Mouse (Mus musculus): ENCODE measurements at regions not wholly inside any gene's neighbourhood (a gene's known extent, or its start where the extent isn't known, plus 50 kb on each side); places are given as distances from the start of the nearest gene placed in this dataset.
"Not testable (repeated sequence)": the region's sequence is repeated elsewhere in the genome, so short reads cannot be mapped to it uniquely, and the experiment has no call there.

GRCm38 (mm10) chrX:19903962-19904930 is 155.1 kb upstream of the Chst7 start:
- ATAC-seq (replicated peaks; ENCODE audit: extremely low read depth, insufficient read depth, low FRiP score): peak; percentile 90
- no peak overlapping the region for H3K4me3 ChIP-seq (ENCODE audit: low read length)
- 51% methylated on average over 6 of the region's 6 CpGs for WGBS
- H3K4me1 ChIP-seq (ENCODE audit: control insufficient read depth, insufficient read depth, low read length): peaks cover 6% of the 10 kb centered on the region; the same call in 1 of the 2 replicates
- H3K27me3 ChIP-seq (ENCODE audit: control insufficient read depth, insufficient read depth, low read length): no peaks in the 10 kb centered on the region
- H3K4me2 ChIP-seq (ENCODE audit: low read depth, low read length): peak overlapping the region; percentile 4; the same call in 1 of the 2 replicates
- H3K36me3 ChIP-seq (ENCODE audit: control insufficient read depth, insufficient read depth): no peaks in the 10 kb centered on the region
- H3K27ac ChIP-seq (ENCODE audit: low read length): peak overlapping the region; percentile 68
- no peaks in the 10 kb centered on the region for H3K9me3 ChIP-seq (replicated peaks; ENCODE audit: control insufficient read depth, low read length)
- no peak overlapping the region for H3K9ac ChIP-seq (ENCODE audit: low read length)

DNA sequence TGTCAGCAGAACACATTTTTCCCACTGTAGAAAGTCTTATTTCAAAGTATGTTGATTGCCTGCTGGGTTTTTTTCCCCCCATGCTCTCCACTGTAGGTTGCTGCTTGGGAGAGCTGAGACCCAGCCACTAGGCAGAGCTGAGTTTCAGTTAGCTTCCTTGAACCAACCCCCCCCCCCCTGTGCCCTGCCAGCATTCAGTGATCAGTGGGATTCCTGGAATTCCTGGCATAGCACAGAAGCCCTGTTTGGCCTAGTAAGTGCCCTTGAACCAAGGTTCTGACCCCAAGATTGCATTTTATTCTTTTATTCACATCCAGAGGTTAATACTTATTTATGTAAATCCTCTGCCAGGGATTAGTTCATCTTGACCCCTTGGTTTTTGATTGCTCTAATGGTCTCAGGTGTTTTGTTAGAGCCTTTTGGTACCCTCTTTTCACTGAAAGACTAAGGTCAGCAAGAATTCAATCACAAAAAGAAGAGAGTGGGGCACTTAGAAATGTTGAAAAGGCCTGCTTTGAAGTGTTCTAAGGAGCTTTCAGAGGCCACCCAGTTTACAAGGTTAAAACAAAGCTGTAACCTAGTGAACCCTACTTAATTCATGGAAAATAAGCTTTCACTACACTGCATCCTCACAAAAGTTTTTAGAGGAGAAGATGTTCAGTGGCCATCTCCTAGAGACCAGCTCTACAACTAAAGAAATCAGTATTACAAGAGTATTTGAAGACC is 152.6 kb upstream of the Chst7 start:
- Histone ChIP-seq H3K9ac (ENCODE audit: low read length) (no peak overlapping the region), H3K36me3 (ENCODE audit: control insufficient read depth, insufficient read depth) (no peaks in the 10 kb centered on the region), H3K4me1 (ENCODE audit: control insufficient read depth, insufficient read depth, low read length) (peaks cover 6% of the 10 kb centered on the region; the same call in 1 of the 2 replicates), H3K9me3 (replicated peaks; ENCODE audit: control insufficient read depth, low read length) (no peaks in the 10 kb centered on the region), H3K27ac (ENCODE audit: low read length) (no peak overlapping the region), H3K27me3 (ENCODE audit: control insufficient read depth, insufficient read depth, low read length) (no peaks in the 10 kb centered on the region), H3K4me3 (ENCODE audit: low read length) (no peak overlapping the region), H3K4me2 (ENCODE audit: low read depth, low read length) (no peak overlapping the region)
- ATAC-seq (replicated peaks; ENCODE audit: extremely low read depth, insufficient read depth, low FRiP score): no peak

DNA sequence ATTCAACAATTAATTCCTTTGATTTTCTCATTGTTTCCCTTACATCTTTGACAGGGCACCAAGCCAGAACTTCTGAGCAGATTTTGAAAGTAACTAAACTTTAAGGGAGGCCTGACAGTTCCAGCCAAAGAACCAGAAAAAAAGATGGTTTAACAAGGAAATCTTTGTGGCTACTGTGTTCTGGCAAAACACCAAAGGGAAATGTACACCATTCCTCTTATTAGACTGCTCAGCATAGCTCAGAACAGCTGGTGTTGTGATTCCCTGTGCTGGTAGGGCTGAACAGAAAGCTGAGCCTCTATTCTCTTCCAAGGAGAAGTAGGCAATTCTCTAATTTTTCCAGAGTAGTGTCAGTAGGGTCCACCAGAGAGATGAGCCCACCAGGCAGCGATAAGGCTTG is 142.4 kb upstream of the Chst7 start:
- no peak for ATAC-seq (replicated peaks; ENCODE audit: extremely low read depth, insufficient read depth, low FRiP score)
- Histone ChIP-seq H3K4me3 (ENCODE audit: low read length) (no peak overlapping the region), H3K4me2 (ENCODE audit: low read depth, low read length) (no peak overlapping the region), H3K27ac (ENCODE audit: low read length) (no peak overlapping the region), H3K27me3 (ENCODE audit: control insufficient read depth, insufficient read depth, low read length) (no peaks in the 10 kb centered on the region), H3K9ac (ENCODE audit: low read length) (no peak overlapping the region), H3K9me3 (replicated peaks; ENCODE audit: control insufficient read depth, low read length) (no peaks in the 10 kb centered on the region), H3K36me3 (ENCODE audit: control insufficient read depth, insufficient read depth) (no peaks in the 10 kb centered on the region), H3K4me1 (ENCODE audit: control insufficient read depth, insufficient read depth, low read length) (no peaks in the 10 kb centered on the region)
- 100% methylated on average over 1 of the region's 1 CpGs for WGBS

GRCm38 (mm10) chrX:19929376-19929775 is 130.0 kb upstream of the Chst7 start:
- not testable (repeated sequence) for H3K9me3 ChIP-seq (replicated peaks; ENCODE audit: control insufficient read depth, low read length); H3K4me2 ChIP-seq (ENCODE audit: low read depth, low read length); H3K4me3 ChIP-seq (ENCODE audit: low read length); H3K9ac ChIP-seq (ENCODE audit: low read length); H3K4me1 ChIP-seq (ENCODE audit: control insufficient read depth, insufficient read depth, low read length); H3K36me3 ChIP-seq (ENCODE audit: control insufficient read depth, insufficient read depth); ATAC-seq (replicated peaks; ENCODE audit: extremely low read depth, insufficient read depth, low FRiP score); H3K27ac ChIP-seq (ENCODE audit: low read length); H3K27me3 ChIP-seq (ENCODE audit: control insufficient read depth, insufficient read depth, low read length)
- WGBS: 78% methylated on average over 3 of the region's 3 CpGs

DNA sequence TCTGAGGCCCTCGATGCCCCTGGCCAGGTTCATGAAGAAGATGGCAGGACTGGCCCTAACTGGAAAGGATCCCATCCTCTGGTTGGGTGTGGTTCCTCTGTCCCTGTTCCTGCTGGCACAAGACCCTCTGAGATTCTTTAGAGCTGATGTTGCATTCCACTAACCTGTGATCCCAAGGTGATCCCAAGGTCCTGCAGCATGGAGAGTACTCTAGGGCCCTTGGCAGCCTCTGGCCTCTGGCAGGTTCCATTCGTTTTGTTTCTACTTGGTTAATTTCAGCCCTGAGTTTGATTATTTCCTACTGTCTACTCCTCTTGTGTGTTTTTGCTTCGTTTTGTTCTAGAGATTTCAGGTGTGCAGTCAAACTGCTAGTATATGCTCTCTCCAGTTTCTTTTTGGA is 129.5 kb upstream of the Chst7 start:
- H3K27ac ChIP-seq (ENCODE audit: low read length): no peak overlapping the region
- no peaks in the 10 kb centered on the region for H3K27me3 ChIP-seq (ENCODE audit: control insufficient read depth, insufficient read depth, low read length)
- H3K4me1 ChIP-seq (ENCODE audit: control insufficient read depth, insufficient read depth, low read length): no peaks in the 10 kb centered on the region
- no peak overlapping the region for H3K4me3 ChIP-seq (ENCODE audit: low read length)
- H3K9me3 ChIP-seq (replicated peaks; ENCODE audit: control insufficient read depth, low read length): no peaks in the 10 kb centered on the region
- no peaks in the 10 kb centered on the region for H3K36me3 ChIP-seq (ENCODE audit: control insufficient read depth, insufficient read depth)
- H3K4me2 ChIP-seq (ENCODE audit: low read depth, low read length): no peak overlapping the region
- no peak for ATAC-seq (replicated peaks; ENCODE audit: extremely low read depth, insufficient read depth, low FRiP score)
- 56% methylated on average over 3 of the region's 3 CpGs for WGBS
- H3K9ac ChIP-seq (ENCODE audit: low read length): no peak overlapping the region

DNA sequence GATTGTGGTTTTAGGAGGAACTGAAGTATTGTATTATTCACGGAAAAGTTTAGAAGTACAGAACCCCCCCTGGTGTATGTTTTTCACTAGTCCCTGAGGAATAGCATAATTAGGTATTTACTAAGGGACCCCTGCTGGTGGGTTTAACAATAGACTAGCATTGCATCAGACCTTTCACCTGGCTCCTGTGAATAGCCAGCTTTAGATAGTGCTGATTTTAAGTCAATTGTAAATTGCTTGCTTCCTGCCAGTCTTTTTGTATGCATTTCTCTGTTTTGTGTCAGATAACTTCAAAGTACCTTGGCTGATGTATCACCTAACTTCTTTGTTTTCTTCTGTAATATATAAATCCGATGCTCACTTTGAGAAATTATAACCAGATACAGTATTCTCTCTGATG is 116.1 kb upstream of the Chst7 start:
- Histone ChIP-seq H3K36me3 (ENCODE audit: control insufficient read depth, insufficient read depth) (no peaks in the 10 kb centered on the region), H3K9ac (ENCODE audit: low read length) (no peak overlapping the region), H3K4me1 (ENCODE audit: control insufficient read depth, insufficient read depth, low read length) (no peaks in the 10 kb centered on the region), H3K4me2 (ENCODE audit: low read depth, low read length) (no peak overlapping the region), H3K27me3 (ENCODE audit: control insufficient read depth, insufficient read depth, low read length) (no peaks in the 10 kb centered on the region), H3K4me3 (ENCODE audit: low read length) (no peak overlapping the region), H3K9me3 (replicated peaks; ENCODE audit: control insufficient read depth, low read length) (no peaks in the 10 kb centered on the region), H3K27ac (ENCODE audit: low read length) (no peak overlapping the region)
- WGBS: 73% methylated on average over 2 of the region's 2 CpGs
- no peak for ATAC-seq (replicated peaks; ENCODE audit: extremely low read depth, insufficient read depth, low FRiP score)
